Mouse (Mus musculus) embryonic facial prominence, embryonic 15.5 days (tissue): Measurements from ENCODE around the gene F830045P16Rik. TPM values are rescaled to one million over a fixed set of nuclear protein-coding genes. Genes with fewer than 3 reads are reported as not detected.
"Not testable (repeated sequence)": the region's sequence is repeated elsewhere in the genome, so short reads cannot be mapped to it uniquely, and the experiment has no call there.

Source experiments
- ATAC-seq: fragments of 200-750 bp; cut with Nextera tagmentation; 2 replicates; pipeline ENCODE4 v1.8.0; 2017; ENCODE audit warnings: low read depth, moderate TSS enrichment; ENCODE audit not compliant: insufficient number of reproducible peaks, low FRiP score, low TSS enrichment
- H3K27ac ChIP-seq: fragments of 300-500 bp; sonication (generic); replicated peaks from 2 replicates; pipeline ENCODE4 v1.5.1; 2015; ENCODE audit warnings: mild to moderate bottlenecking, inconsistent platforms
- H3K27me3 ChIP-seq: fragments of 300-500 bp; sonication (generic); 2 replicates; pipeline ENCODE4 v1.6.1; 2015; ENCODE audit warnings: inconsistent platforms
- H3K36me3 ChIP-seq: fragments of 300-500 bp; sonication (generic); 2 replicates; pipeline ENCODE4 v1.6.1; 2015; ENCODE audit warnings: mild to moderate bottlenecking, inconsistent platforms
- H3K4me1 ChIP-seq: fragments of 300-500 bp; sonication (generic); 2 replicates; pipeline ENCODE4 v1.6.1; 2015; ENCODE audit warnings: inconsistent platforms
- H3K4me2 ChIP-seq: fragments of 300-500 bp; sonication (generic); replicated peaks from 2 replicates; pipeline ENCODE4 v1.6.1; 2015; ENCODE audit warnings: mild to moderate bottlenecking, inconsistent platforms
- H3K4me3 ChIP-seq: fragments of 300-500 bp; sonication (generic); replicated peaks from 2 replicates; pipeline ENCODE4 v1.5.1; 2015; ENCODE audit warnings: mild to moderate bottlenecking, inconsistent platforms
- H3K9ac ChIP-seq: fragments of 300-500 bp; sonication (generic); 2 replicates; pipeline ENCODE4 v1.6.1; 2015; ENCODE audit warnings: inconsistent platforms
- H3K9me3 ChIP-seq: fragments of 300-500 bp; sonication (generic); replicated peaks from 2 replicates; pipeline ENCODE4 v1.6.1; 2016; ENCODE audit warnings: inconsistent platforms
- WGBS: fragments of 180-500 bp; shearing (Covaris S2); methylation state at CpG from one replicate; pipeline ENCODE4 v1.1.7; 2015; 5-methylcytosine and 5-hydroxymethylcytosine counted together
- polyA plus RNA-seq: library from polyadenylated mRNA; unstranded; fragments of >200 nt; fragmentation: Nextera tagmentation; extraction: Ambion mirVana; gene quantifications from 2 replicates; pipeline ENCODE4 v1.2.1, GENCODE M21; 2015

Gene F830045P16Rik
- polyA plus RNA-seq, 1 experiment from 2014 or later: 0.19 TPM

DNA sequence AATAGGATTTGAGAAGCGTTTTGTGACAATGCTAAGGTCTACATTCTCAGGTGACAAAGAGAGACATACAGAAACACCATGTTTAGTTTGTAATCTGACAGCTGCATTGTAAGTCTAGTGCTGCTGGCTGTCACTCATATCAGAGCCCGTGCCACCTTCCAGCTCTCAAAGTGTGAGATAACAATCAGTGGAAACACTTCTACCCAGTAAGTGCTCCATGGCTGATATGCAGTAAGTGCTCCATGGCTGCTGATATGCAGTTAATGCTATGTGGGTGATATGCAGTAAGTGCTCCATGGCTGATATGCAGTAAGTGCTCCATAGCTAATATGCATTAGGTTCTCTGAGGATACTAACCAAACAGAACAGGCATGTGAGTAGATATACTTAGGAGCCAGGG is 65.6 kb downstream of the F830045P16Rik start:
- no peaks in the 10 kb centered on the region for H3K27me3 ChIP-seq
- H3K9me3 ChIP-seq: no peaks in the 10 kb centered on the region
- no peaks in the 10 kb centered on the region for H3K4me1 ChIP-seq
- WGBS: 61% methylated on average over 2 of the region's 2 CpGs
- no peak overlapping the region for H3K4me2 ChIP-seq
- no peaks in the 10 kb centered on the region for H3K36me3 ChIP-seq
- no peak overlapping the region for H3K9ac ChIP-seq
- no peak for ATAC-seq
- H3K27ac ChIP-seq: no peak overlapping the region
- H3K4me3 ChIP-seq: no peak overlapping the region

DNA sequence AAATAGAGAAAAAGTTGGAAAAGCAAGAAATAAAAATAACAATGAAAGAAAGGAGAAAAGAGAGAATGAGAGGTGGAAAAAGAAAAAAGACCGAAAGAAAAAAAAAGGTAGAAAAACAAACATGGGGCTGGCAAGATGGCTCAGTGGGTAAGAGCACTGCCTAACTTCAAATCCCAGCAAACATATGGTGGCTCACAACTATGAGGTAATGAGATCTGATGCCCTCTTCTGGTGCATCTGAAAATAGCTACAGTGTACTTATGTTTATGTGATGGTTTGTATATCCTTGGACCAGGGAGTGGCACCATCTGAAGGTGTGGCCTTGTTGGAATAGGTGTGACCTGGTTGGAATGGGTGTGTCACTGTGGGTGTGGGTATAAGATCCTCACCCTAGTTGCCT is 97.6 kb downstream of the F830045P16Rik start:
- not testable (repeated sequence) for H3K27ac ChIP-seq, H3K4me1 ChIP-seq
- WGBS: 84% methylated on average over 1 of the region's 1 CpGs

DNA sequence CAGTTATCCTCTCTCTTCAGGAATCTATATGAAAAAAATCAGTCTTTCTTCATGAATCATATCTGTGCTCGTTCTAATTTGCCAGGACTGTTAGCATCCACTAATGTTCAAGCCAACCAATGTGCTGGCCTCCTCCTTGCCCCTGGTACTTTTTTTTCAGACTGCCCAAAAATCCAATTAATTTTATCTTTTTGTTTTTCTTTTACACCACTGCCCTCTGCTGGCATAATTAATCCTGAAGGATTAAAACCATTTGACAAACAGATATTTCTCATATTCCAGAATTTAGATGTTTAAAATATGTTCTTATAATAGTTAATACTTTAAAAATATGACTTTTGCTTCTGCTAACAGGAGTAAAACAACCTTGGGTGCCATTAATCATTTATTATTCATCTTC is 101.2 kb downstream of the F830045P16Rik start:
- H3K9ac ChIP-seq: no peak overlapping the region
- no peak for ATAC-seq
- H3K9me3 ChIP-seq: no peaks in the 10 kb centered on the region
- 68% methylated on average over 1 of the region's 1 CpGs for WGBS
- no peaks in the 10 kb centered on the region for H3K4me1 ChIP-seq
- no peak overlapping the region for H3K4me3 ChIP-seq
- H3K27ac ChIP-seq: no peak overlapping the region
- H3K4me2 ChIP-seq: no peak overlapping the region
- no peaks in the 10 kb centered on the region for H3K27me3 ChIP-seq
- no peaks in the 10 kb centered on the region for H3K36me3 ChIP-seq

More for the DNA sequence above, 97.6 kb downstream of the F830045P16Rik start:
- not testable (repeated sequence) for H3K27me3 ChIP-seq, H3K36me3 ChIP-seq, H3K9me3 ChIP-seq, ATAC-seq, H3K4me2 ChIP-seq, H3K9ac ChIP-seq, H3K4me3 ChIP-seq

DNA sequence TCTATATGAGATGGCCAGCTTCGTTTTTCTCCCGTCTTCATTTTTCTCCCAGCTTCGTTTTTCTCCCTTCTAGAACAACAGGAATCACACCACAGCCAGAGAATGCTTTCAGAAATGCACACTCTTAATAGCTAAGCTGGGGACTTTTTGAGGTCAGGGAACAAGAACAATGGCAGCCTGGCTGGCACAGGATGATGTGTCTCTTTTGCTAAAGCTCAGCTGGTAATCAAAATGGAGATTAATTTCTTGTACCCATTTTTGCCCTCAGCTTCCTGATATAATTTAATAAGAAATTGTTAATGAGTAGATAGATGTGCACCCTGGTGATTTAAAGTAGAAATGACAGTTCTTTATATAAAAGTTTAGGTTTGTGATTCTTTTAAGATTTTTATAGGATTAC is 112.7 kb downstream of the F830045P16Rik start:
- H3K9me3 ChIP-seq: no peaks in the 10 kb centered on the region
- no peak overlapping the region for H3K27ac ChIP-seq
- WGBS: 76% methylated on average over 3 of the region's 3 CpGs
- H3K27me3 ChIP-seq: no peaks in the 10 kb centered on the region
- no peaks in the 10 kb centered on the region for H3K36me3 ChIP-seq
- H3K9ac ChIP-seq: no peak overlapping the region
- H3K4me1 ChIP-seq: no peaks in the 10 kb centered on the region
- no peak overlapping the region for H3K4me2 ChIP-seq
- no peak for ATAC-seq
- H3K4me3 ChIP-seq: no peak overlapping the region

DNA sequence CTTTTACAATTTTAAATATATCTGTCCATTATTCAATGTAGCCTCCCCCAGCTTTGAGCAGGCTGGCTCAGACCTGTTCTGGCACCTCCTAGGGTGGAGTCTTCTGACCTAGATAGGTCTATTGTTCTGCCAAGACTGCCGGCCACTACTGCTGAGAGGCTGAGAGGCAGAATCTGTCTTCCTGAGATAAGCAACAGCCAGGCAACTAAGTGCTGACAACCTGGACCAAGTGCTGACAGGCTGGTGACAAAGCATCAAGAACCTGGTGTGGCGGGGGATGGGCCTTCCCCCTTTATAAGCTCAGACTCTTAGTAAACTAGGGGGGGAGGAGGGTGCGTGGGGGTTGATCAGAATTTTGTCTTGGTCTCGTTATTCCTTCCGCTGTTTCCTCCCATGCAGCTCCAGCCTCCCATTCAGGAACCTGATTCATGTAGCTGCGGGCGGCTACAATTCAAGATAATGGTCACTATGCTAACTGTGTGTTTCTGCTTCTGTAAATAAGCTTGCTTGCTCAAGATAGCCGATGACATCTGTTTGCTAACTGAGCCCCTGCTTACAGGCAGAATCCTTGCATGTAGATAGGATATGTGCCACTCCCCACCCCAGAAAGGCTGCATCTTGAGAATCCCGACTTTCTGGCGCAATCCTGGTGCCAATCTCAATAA is 115.4 kb downstream of the F830045P16Rik start:
- Histone ChIP-seq H3K9ac (no peak overlapping the region), H3K4me1 (no peaks in the 10 kb centered on the region), H3K27me3 (no peaks in the 10 kb centered on the region), H3K4me3 (no peak overlapping the region), H3K4me2 (no peak overlapping the region), H3K36me3 (no peaks in the 10 kb centered on the region), H3K27ac (no peak overlapping the region), H3K9me3 (no peaks in the 10 kb centered on the region)
- 85% methylated on average over 10 of the region's 10 CpGs for WGBS
- no peak for ATAC-seq

DNA sequence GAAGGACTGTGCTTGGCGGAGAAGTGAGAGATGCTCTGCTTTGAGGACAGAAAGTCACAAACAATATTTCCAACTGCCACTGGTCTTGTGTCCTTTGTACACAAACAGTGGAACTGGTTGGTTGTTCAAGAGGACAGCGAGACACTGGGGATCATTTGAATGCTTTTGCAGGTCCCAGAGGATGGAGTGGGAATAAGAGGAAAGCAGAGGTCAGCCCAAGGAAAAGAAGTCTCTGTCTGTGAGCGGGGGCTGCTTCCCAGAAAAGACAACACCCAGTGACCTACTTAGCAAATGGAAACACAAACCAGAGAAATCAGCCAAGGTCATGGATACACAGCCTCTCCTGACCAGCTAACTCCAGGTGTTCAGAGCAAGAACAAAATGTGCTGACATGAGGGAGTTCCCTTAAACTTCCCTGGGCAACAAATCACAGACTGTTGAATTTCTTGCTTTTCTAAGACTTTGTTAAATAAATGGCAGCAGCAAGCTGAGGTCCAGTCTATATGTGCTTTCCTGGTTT is 117.0 kb downstream of the F830045P16Rik start:
- H3K4me1 ChIP-seq: no peaks in the 10 kb centered on the region
- H3K27ac ChIP-seq: no peak overlapping the region
- whole genome bisulfite sequencing: 77% methylated on average over 3 of the region's 3 CpGs
- no peaks in the 10 kb centered on the region for H3K9me3 ChIP-seq
- no peak overlapping the region for H3K4me2 ChIP-seq
- no peak overlapping the region for H3K9ac ChIP-seq
- no peak for ATAC-seq
- no peaks in the 10 kb centered on the region for H3K27me3 ChIP-seq
- H3K36me3 ChIP-seq: no peaks in the 10 kb centered on the region
- no peak overlapping the region for H3K4me3 ChIP-seq

DNA sequence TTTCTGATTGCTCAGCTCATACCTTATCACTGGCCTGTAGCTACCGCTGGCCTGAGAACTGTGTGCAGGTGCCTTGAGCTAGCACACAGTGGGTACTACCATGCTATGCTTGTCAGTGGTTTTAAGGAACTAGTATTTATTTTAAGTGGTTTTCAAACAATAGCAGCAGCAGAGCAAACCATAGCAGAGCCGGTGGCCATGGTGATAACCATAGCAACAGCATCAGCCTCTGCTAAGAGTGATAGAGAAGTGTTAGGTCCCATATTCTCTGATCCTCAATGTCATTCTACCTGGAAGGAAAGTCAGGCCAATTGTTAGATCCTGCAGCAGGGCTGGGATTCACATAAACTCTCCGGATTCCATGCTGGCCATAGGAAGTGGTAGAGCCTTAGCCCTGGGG is 121.8 kb downstream of the F830045P16Rik start:
- WGBS: 88% methylated on average over 3 of the region's 3 CpGs
- no peaks in the 10 kb centered on the region for H3K9me3 ChIP-seq
- ATAC-seq: no peak
- H3K9ac ChIP-seq: no peak overlapping the region
- H3K4me2 ChIP-seq: no peak overlapping the region
- no peak overlapping the region for H3K27ac ChIP-seq
- H3K4me1 ChIP-seq: no peaks in the 10 kb centered on the region
- H3K4me3 ChIP-seq: no peak overlapping the region
- H3K36me3 ChIP-seq: no peaks in the 10 kb centered on the region
- no peaks in the 10 kb centered on the region for H3K27me3 ChIP-seq

DNA sequence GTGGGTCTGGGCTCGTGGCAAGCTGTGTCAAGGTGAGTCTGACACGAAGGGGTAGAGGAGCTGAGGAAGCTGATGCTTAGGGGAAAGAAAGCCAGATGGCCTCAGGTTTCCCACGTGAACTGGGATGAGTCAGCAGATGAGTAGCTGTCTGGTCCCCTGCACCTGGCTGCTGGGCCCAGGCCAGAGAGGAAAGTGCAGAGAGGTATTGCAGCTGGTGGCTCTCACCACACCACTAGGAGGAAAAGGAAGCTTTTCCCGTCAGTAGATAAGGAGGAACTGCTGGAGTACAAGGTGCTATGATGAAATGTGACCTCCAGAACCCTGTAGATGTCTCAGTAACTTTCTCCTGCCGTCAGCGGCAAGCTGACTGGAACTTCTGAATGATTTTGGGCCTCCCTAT is 122.9 kb downstream of the F830045P16Rik start:
- H3K4me2 ChIP-seq: no peak overlapping the region
- WGBS: 68% methylated on average over 6 of the region's 6 CpGs
- no peaks in the 10 kb centered on the region for H3K36me3 ChIP-seq
- no peak overlapping the region for H3K4me3 ChIP-seq
- ATAC-seq: no peak
- no peak overlapping the region for H3K27ac ChIP-seq
- no peaks in the 10 kb centered on the region for H3K4me1 ChIP-seq
- no peak overlapping the region for H3K9ac ChIP-seq
- H3K9me3 ChIP-seq: no peaks in the 10 kb centered on the region
- H3K27me3 ChIP-seq: no peaks in the 10 kb centered on the region

DNA sequence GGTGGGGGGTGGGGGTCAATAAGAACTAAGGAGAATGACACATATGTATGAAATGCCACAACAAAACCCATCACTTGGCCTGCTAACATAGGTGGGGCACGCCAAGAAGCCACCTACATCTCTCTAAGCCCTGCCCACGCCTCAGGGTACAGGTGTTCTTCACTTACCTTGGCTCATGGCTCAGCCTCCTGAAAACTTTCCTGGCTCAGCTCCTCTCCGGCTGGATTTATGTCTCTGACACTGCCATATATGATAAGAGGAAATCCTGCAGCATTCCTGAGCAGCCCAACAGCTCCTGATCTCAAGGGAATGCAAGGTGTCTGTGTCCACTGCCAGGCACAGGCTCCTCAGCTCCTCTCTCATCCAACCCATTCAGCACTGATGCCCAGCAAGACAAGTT is 124.8 kb downstream of the F830045P16Rik start:
- 0 out of 2 replicates have a peak, but pooled peaks cover 5% of the 10 kb centered on the region for H3K4me1 ChIP-seq
- no peak overlapping the region for H3K4me2 ChIP-seq
- H3K27ac ChIP-seq: no peak overlapping the region
- WGBS: 61% methylated on average over 3 of the region's 3 CpGs
- no peak for ATAC-seq
- H3K27me3 ChIP-seq: no peaks in the 10 kb centered on the region
- no peaks in the 10 kb centered on the region for H3K9me3 ChIP-seq
- H3K4me3 ChIP-seq: no peak overlapping the region
- no peaks in the 10 kb centered on the region for H3K36me3 ChIP-seq
- H3K9ac ChIP-seq: no peak overlapping the region

DNA sequence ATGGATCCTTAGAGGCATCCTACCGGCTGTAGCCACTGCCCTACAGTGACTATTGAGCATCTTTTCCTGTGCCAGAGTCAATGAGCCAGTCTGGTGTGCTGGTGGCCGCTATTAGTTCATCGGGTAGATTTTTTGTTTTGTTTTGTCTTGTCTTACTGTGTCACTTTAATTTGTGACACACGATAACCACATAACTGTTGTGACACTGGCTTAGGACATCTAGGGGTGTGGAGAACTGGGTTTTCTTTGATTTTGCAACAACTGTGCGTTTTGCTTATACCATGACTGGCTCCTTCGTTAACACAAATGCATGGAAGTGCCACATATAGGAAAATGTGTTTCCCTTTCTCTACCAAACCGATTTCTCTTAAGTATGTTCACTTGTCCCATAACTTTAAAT is 126.1 kb downstream of the F830045P16Rik start:
- Histone ChIP-seq H3K27me3 (no peaks in the 10 kb centered on the region), H3K4me3 (no peak overlapping the region), H3K4me2 (no peak overlapping the region), H3K27ac (no peak overlapping the region), H3K4me1 (0 out of 2 replicates have a peak, but pooled peaks cover 5% of the 10 kb centered on the region), H3K9ac (no peak overlapping the region), H3K9me3 (no peaks in the 10 kb centered on the region), H3K36me3 (no peaks in the 10 kb centered on the region)
- ATAC-seq: no peak
- whole genome bisulfite sequencing: 88% methylated on average over 7 of the region's 7 CpGs

DNA sequence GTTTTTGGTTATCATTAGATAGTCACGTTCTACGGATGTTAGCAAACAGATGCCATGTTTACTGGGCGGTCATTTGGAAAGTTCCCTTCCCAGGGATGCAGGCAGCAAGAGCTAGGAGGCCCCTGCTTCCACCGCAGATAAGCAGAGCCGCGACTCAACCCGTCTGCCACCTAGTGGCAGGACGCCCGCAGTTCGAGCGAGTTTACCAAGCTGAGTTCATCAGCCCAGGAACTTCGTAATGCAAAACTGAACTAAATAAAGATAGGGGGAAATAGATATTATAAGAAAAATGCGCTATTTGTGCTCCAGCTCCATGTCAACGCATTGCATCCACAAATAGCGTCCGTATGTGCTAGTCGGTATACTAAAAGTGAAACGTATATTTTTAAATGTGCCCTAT is 127.9 kb downstream of the F830045P16Rik start:
- no peaks in the 10 kb centered on the region for H3K36me3 ChIP-seq
- H3K9ac ChIP-seq: no peak overlapping the region
- H3K27me3 ChIP-seq: no peaks in the 10 kb centered on the region
- H3K9me3 ChIP-seq: no peaks in the 10 kb centered on the region
- 0 out of 2 replicates have a peak, but pooled peaks cover 5% of the 10 kb centered on the region for H3K4me1 ChIP-seq
- ATAC-seq: no peak
- no peak overlapping the region for H3K4me3 ChIP-seq
- H3K27ac ChIP-seq: no peak overlapping the region
- H3K4me2 ChIP-seq: no peak overlapping the region
- 17% methylated on average over 18 of the region's 18 CpGs for WGBS
